Mouse (Mus musculus): Measurements from ENCODE around the gene Nectin2.

Nectin2 gene

GRCm38 (mm10) chr7:19743791-19744190 is 6.5 kb downstream of the Nectin2 start:
- DNase-seq (ENCODE audit: extremely low spot score): no peak

DNA sequence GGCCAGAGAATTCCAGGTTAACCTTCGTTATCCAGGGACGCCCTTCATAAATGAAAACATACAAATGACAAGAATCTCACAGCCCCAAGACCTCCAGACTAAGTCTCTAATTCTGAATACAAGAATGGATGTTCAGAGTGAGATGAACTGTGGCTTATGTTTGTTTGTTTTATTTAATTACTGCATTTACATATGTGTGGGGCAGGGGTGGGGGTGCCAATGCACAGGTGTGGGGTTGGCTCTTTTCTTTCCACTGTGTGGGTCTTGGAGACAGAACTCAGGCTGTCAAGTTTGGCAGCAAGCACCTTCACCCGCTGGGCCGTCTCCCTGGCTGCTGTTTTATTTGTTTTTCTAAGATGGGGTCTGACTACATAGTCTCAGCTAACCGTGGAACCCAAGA is 7.8 kb downstream of the Nectin2 start:
- no peak for DNase-seq (ENCODE audit: extremely low spot score)

DNA sequence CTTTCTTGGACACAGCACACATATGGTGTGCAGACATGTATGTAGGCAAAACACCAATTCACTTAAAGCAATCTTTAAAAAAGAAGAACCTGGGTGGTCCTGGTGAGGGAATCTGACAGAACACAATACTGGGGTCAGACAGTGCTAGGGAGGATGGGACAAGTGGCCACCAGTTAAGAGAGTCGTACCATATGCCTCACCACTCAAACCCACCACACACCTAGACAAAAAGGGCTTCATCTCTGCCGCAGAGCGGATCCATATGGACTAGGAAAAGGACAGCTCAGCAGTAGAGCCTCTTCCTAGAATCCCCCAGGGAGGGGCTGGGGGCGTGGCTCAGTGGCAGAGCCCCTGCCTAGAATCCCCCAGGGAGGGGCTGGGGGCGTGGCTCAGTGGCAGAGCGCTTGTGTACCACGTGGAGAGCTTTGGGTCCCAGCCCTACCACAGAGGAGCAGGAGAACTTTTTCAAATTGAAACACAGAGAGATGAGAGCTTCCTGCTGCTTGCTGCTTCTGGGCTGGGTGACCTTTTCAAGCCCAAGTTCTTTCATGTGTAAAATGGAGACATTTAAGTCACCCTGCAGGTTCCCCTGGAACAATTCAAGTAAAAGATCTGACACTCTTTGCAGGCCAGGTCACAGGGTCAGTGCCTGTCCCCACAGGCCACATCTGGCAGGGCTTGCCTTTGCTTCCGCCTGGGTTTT is 8.8 kb downstream of the Nectin2 start:
- peak; percentile 76 for DNase-seq (ENCODE audit: extremely low spot score)

DNA sequence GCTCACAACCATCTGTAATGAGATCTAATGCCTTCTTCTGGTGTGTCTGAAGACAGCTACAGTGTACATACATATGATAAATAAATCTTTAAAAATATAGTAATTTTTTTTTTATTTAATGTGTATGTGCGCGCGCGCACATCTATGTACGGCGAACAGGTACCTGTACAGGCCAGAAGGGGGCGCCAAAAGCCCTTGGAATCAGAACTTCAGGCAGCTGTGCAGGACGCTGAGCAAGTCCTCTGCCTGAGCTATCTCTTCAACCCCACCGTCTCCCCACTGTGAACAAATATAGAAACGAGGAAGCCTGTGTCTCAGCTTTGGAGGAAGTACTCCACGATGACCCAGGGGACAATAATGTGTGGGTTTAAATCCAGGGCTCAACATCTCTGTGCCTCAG is 10.0 kb downstream of the Nectin2 start:
- no peak for DNase-seq (ENCODE audit: extremely low spot score)

GRCm38 (mm10) chr7:19738771-19739170 is 11.5 kb downstream of the Nectin2 start:
- DNase-seq (ENCODE audit: extremely low spot score): no peak

GRCm38 (mm10) chr7:19736389-19737057 is 13.8 kb downstream of the Nectin2 start:
- no peak for DNase-seq (ENCODE audit: extremely low spot score)

DNA sequence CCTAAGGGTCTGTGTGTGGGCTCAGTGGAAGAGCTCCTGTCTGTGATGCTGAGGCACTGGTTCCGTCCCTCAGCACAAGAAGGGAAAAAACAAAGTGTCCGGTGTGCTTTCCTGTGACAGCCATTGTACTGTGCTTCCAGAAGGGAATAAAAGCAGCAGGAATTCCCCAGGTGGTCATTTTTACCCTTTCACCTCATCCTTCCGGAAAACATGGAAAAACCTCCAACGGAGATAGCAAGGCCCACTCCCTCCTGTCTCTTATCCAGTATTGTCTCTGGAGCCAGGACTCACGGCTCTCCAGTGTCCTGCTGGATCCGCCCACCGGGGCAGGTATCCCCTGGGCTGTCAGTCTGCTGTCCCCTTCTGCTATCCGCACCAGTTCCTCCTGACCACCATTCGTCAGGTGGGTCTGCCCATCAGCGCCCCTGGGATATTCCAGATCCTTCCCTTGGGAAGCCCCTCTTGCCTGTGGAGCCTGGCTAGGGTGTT is 16.1 kb downstream of the Nectin2 start:
- no peak for DNase-seq (ENCODE audit: extremely low spot score)

- no peak for DNase-seq (ENCODE audit: extremely low spot score)
These were observed 23.7 kb downstream of the Nectin2 start for GRCm38 (mm10) chr7:19726541-19726940.

- DNase-seq (ENCODE audit: extremely low spot score): no peak
These were observed 26.1 kb downstream of the Nectin2 start for GRCm38 (mm10) chr7:19724167-19724566.

GRCm38 (mm10) chr7:19722754-19723195 is 27.5 kb downstream of the Nectin2 start:
- no peak for DNase-seq (ENCODE audit: extremely low spot score)

DNA sequence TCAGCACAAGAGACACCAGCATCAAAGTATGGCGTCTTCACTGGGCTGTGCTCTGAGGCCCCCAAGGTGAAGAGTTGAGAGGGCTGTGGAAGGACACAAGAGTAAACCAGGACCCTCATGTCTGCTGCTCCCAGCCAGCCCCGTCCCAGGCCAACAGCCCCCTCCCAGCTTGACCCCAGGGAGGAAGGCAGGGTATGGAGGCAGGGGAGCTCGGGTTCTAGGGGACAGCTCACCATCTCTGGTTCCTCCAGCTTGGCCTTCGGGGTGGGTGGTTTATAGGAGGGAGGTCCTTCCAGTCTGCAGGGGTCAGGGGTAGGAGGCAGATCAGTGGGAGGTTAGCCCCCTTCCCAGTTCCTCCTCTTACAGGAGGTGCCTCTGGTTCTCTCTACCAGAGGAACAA is 31.1 kb downstream of the Nectin2 start:
- DNase-seq (ENCODE audit: extremely low spot score): no peak

- DNase-seq (ENCODE audit: extremely low spot score): no peak
These were observed 31.9 kb downstream of the Nectin2 start for GRCm38 (mm10) chr7:19718297-19718952.

- DNase-seq (ENCODE audit: extremely low spot score): no peak
These were observed 32.9 kb downstream of the Nectin2 start for GRCm38 (mm10) chr7:19717346-19717745.

- DNase-seq (ENCODE audit: extremely low spot score): no peak
These were observed 33.5 kb downstream of the Nectin2 start for GRCm38 (mm10) chr7:19716822-19717221.

- no peak for DNase-seq (ENCODE audit: extremely low spot score)
These were observed 34.1 kb downstream of the Nectin2 start for GRCm38 (mm10) chr7:19716055-19716682.

- peak; percentile 100 for DNase-seq (ENCODE audit: extremely low spot score)
These were observed 34.8 kb downstream of the Nectin2 start, which contains the start of gene Tomm40 for GRCm38 (mm10) chr7:19715239-19716054. Gene Tomm40 (minus strand): TSS chr7:19715438.

DNA sequence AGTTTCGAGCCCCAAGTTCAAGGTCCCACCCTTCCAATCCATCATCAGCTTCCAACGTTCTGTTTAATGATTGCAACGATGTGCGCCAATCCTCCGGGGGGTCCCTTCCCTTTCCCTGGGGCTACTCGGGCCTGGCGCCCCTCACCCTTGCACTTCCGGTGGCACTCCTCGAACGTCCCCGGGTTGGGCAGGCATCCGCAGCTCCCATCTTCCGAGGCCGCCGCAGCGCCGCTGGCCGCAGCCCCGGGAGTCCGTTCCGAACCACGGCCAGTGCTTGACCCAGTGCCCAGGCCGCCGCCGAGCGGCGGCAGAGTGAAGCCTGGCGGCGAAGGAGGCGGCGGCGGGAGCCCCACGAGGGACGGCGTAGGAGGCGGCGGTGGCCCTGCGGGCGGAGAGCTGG is 35.4 kb downstream of the Nectin2 start:
- no peak for DNase-seq (ENCODE audit: extremely low spot score)

- DNase-seq (ENCODE audit: extremely low spot score): no peak
These were observed 36.7 kb downstream of the Nectin2 start for GRCm38 (mm10) chr7:19713598-19713997.

- DNase-seq (ENCODE audit: extremely low spot score): peak; percentile 29
These were observed 37.1 kb downstream of the Nectin2 start for GRCm38 (mm10) chr7:19713196-19713595.

GRCm38 (mm10) chr7:19712414-19712813 is 37.9 kb downstream of the Nectin2 start:
- DNase-seq (ENCODE audit: extremely low spot score): no peak

DNA sequence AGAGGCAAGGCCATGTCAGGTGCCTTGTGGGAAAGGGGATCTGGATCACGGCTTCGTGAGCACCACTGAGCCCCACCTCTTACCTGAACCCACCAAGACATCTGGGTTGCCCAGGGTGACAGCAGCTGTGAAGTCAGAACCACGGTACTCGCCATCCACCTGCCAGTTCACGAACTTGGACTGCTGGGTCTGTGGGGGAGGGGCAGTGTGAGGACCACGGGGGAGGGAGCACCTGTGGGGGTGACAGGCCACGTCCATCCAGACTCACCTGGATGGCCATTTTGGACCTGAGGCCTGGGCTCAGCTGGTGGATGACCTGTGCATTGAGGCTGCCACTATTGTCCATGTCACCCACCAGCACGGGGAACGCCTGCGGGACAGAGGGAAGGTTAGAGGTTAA is 39.6 kb downstream of the Nectin2 start:
- no peak for DNase-seq (ENCODE audit: extremely low spot score)

Measured in embryo, embryonic 9.5 days (tissue).